Mouse (Mus musculus): ENCODE measurements at regions not wholly inside any gene's neighbourhood (a gene's known extent, or its start where the extent isn't known, plus 50 kb on each side); places are given as distances from the start of the nearest gene placed in this dataset.
A peak's percentile ranks its signal among the peaks of the same experiment; 100 is the strongest.
"Not testable (repeated sequence)": the region's sequence is repeated elsewhere in the genome, so short reads cannot be mapped to it uniquely, and the experiment has no call there.

- DNase-seq (ENCODE audit: low spot score), result peak; percentile 1
These were observed 339.2 kb downstream of the Adam3 start for GRCm38 (mm10) chr8:24386462-24386861.

DNA sequence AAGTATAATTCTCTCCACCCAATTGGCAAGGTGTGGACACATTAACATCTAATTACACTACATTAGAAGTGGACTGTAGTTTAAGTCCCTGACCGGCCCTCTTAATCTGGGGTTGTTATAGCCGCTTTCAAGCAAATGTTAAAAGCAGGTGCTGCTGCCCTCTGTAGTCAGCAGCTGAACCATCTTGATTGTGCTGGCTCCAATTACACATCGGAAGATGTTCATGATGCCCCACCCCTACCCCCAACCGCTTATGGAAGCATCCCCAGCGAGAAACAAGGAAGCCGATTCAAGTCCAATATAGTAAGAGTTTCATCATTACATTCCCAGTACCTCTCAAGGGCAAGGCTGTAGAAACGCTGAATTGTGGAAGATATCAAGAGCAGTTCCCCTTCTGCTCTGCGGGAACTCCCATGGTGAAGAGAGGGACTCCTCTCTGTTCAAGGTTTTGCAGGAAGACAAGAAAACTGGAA, 341.7 kb downstream of the Adam3 start:
- DNase-seq (ENCODE audit: low spot score), result no peak

- DNase-seq (ENCODE audit: low spot score), result no peak
These were observed 342.3 kb downstream of the Adam3 start for GRCm38 (mm10) chr8:24383130-24383962.

DNA sequence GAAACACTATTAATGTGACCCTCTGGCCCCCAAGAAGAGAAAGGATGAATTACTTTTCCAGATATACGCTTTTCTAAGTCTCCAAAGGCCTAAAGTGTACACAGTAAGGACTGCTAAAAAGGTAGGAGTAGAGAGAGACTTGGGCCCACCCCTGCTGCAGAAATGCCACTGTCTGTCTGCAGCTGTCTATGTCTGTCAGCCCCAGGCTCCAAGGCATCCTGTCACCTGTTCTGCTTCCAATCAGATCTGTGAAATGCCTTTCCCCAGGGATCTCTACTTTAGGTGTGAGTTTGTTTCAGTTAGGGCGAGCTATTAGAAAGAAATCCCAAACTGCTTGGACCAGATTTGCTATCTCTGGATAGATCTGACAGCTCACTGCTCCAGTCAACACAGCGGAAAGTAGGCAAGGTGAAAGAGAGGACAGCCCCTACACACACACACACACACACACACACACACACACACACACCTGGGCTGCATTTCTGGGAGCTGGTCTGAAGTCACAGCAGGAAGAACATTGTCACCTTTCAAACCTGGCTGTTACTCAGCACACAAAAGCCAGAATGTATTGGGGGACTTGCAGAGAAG, 343.9 kb downstream of the Adam3 start:
- no peak for DNase-seq (ENCODE audit: low spot score)

- no peak for DNase-seq (ENCODE audit: low spot score)
These were observed 347.6 kb downstream of the Adam3 start for GRCm38 (mm10) chr8:24378070-24378469.

- not testable (repeated sequence) for DNase-seq (ENCODE audit: low spot score)
These were observed 348.8 kb downstream of the Adam3 start for GRCm38 (mm10) chr8:24376846-24377245.

DNA sequence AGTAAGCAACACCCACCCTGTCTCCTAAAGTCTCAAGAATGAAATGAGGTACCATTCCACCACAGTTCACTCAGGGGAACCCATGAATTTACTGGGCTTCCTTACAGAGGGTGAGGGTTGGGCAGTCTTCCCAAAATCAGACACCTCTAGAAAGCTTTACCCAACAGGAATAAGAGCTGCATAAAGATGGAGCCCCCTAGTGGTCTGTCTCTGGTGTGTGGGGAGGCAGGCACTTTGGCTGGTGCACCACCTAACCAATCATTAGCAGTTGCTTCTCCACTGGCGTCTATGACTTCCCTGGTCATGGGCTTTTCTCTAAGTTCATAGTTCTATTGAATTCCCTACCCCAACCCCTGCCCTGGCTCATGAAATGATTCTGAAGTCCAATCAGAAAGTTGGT, 351.1 kb downstream of the Adam3 start:
- no peak for DNase-seq (ENCODE audit: low spot score)

- no peak for DNase-seq (ENCODE audit: low spot score)
These were observed 353.6 kb downstream of the Adam3 start for GRCm38 (mm10) chr8:24372068-24372467.

- DNase-seq (ENCODE audit: low spot score), result no peak
These were observed 359.7 kb downstream of the Adam3 start for GRCm38 (mm10) chr8:24366000-24366399.

DNA sequence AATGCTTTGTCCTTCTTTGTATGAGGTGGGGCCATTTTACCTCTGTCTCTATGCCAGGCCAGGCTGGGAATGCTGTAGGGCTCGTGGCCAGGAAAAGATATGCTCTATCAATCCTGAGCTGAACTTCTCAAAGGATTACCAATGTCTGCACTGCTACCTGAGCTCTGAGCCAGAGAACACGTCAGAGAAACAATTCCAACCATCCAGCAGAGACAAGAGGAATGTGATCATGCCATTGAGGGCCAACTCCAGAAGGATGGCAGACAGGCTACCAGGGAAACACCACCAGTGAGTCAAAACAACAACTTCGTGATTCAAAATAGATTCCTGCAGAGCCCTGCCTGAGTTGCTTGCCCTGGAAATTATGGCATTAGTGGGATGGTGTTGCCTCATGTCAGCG, 361.0 kb downstream of the Adam3 start:
- no peak for DNase-seq (ENCODE audit: low spot score)

- DNase-seq (ENCODE audit: low spot score), result no peak
These were observed 366.5 kb downstream of the Adam3 start for GRCm38 (mm10) chr8:24359022-24359600.

- DNase-seq (ENCODE audit: low spot score), result no peak
These were observed 370.5 kb downstream of the Adam3 start for GRCm38 (mm10) chr8:24355146-24355545.

GRCm38 (mm10) chr8:24353842-24354241, 371.8 kb downstream of the Adam3 start:
- no peak for DNase-seq (ENCODE audit: low spot score)

- DNase-seq (ENCODE audit: low spot score), result no peak
These were observed 373.3 kb downstream of the Adam3 start for GRCm38 (mm10) chr8:24352322-24352721.

GRCm38 (mm10) chr8:24351760-24352159, 373.9 kb downstream of the Adam3 start:
- no peak for DNase-seq (ENCODE audit: low spot score)

DNA sequence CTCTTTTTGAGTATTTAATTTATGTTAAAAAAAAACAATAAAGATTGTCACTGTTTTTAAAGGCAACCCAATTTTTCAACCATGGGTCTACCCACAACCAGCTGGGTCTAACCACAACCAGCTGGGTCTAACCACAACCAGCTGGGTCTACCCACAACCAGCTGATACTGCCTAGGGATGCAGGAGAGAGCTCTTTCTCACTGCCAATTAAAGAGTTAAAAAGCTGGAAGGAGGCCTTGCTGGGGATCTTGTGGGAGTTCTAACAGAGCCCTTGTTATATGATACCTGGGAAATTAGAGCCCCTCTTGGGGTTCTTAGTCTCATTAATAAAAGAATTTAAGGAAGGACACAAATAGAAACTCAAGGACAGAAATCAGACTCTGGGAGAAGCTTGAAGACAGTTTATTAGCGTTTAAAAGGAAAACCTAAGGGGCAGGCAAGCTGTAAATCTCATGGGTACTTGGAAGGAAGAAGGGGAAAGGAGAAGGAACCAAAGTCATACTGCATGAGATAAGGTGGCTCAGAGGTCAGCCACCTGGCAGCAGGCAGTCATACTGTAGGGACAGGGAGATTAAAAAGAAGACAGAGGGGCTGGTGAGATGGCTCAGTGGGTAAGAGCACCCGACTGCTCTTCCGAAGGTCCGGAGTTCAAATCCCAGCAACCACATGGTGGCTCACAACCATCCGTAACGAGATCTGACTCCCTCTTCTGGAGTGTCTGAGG, 379.1 kb downstream of the Adam3 start:
- no peak for DNase-seq (ENCODE audit: low spot score)

DNA sequence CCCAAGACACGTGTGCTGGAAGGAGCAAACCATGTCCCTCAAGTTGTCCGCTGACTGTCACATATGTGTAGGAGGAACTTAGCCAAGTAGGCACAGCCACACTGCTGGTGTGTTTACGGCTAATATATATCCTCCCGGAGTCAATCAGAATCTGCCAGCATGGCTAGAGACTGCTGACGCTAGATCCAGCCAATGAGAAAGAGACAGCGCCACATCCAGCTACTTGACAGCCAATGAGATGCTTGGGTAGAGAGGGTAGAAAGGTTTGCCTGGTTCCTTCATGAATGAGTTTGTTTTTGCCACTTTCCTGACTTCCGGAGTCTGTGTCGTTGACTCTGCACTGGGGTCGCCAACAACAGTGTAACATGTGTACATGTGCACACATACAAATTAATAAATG, 387.0 kb downstream of the Adam3 start:
- DNase-seq (ENCODE audit: low spot score), result no peak

DNA sequence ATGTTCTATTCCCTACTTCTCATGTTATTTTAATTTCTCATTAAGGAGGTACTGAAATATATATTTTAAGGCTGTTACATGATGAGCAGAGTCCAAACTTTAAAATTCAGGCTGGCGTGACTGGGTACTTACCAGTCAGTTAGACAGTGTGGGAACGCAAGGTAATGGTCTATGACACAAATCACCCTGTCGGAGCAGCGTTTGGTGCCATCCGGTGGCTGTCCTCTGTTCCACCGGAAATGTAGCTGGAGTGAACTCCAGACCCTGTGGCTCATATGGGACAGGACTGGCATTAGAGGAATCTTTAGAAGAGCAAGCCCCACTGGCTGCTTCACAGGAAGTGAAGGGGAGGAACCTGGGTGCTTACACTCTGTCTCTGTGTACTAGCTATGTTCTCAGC, 388.0 kb downstream of the Adam3 start:
- no peak for DNase-seq (ENCODE audit: low spot score)

GRCm38 (mm10) chr8:24335709-24336108, 389.9 kb downstream of the Adam3 start:
- no peak for DNase-seq (ENCODE audit: low spot score)

DNA sequence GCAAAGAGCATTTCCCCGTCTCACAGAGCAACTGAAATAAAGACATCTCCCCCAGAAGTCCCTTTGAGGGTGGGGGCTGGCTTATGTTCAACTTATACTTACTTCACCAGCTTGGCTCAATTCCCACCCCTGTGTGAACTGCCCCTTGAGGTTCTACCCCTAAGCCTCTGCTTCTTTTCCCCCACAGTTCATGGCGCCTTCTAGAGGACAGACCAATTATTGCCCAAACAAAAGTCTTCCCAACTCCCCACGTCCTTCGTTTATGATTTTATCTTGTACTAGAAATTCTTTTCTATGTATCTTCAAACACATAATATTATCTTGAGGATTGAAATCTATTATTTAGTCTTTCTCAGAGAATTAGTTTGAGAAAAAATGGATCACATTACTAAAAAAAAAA, 391.9 kb downstream of the Adam3 start:
- DNase-seq (ENCODE audit: low spot score), result no peak

DNA sequence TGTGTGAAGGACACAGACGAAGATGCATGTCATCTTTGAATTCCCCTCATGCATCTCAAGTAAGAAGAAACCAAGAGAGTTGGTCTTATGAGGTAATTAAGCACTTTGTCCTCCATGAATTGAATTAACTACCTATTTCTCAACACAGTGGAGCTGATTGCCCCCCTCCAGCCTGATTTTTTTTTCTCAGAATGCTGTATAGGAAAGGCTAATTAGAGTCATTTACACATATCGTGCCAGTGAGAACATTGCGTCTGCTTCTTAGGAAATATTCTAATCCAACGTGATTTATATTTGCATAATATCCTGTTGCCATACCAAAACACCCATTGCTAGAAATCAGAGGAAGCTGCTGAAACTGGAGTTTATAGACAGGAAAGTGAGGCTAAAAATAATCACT, 414.8 kb downstream of the Adam3 start:
- DNase-seq (ENCODE audit: low spot score), result no peak

GRCm38 (mm10) chr8:24294565-24294964, 431.1 kb downstream of the Adam3 start:
- no peak for DNase-seq (ENCODE audit: low spot score)

DNA sequence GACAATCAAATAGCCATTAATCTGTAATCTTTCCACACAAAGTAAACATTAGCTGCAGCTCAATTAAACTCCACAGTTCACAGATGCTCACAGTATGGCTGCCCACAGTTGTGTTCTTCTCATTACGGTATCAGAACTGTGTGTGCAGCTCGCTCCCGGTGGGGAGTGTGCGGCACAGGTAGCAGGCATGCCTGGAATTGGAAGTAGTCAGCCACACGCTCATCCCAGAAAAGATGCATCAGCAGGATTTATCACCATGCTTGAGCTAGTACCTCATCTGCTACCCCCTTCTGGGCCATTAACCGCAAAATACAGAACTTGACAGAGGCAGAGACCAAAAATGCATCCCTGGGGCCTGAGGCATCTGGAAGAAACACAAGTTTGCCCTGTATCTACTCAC, 437.8 kb downstream of the Adam3 start:
- DNase-seq (ENCODE audit: low spot score), result no peak

Data from spleen, adult 12 weeks (tissue).